Mouse (Mus musculus): Measurements from ENCODE around the gene Fkbpl.

DNA sequence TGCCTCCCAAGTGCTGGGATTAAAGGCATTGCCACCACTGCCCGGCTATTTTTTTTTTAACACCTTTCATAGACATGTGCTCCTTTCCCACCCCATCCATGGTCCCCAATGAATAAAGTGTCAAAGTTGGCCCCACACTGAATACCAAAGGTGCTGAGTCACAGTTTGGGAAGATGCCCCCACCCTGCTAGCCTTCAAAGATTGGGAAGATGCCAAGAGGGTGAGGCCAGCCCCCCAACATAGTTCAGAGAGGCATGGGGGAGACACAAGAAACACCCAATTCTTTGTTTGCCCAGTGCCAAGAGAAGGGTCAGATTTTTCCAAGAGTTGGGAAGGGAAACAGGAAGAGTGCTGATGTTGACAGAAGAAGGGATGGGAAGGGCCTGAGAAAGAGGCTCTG is 17.9 kb downstream of the Fkbpl start:
- TF ChIP-seq CTCF (IDR thresholded peaks at IDR 0.05; ENCODE audit: extremely low read depth, insufficient read depth, insufficient read length, insufficient replicate concordance): no peak
- no peak for TF ChIP-seq POLR2A (IDR thresholded peaks at IDR 0.05; ENCODE audit: low read depth, low read length)

Data from spleen, adult 2 months (tissue).